Mouse (Mus musculus) layer of hippocampus, postnatal 25 days (tissue): Measurements from ENCODE around the gene Zzef1. TPM values are rescaled to one million over a fixed set of nuclear protein-coding genes. Genes with fewer than 3 reads are reported as not detected.
"Not testable (repeated sequence)": the region's sequence is repeated elsewhere in the genome, so short reads cannot be mapped to it uniquely, and the experiment has no call there.

Experiments used
- DNase-seq, 2 experiments: peaks; one replicate each; pipeline ENCODE4 v3.0.0; 2022; ENCODE audit warnings: mixed read lengths in 2 of 2, low spot score in 1 of 2; ENCODE audit errors: extremely low spot score in 1 of 2
- total RNA-seq, 2 experiments: library from RNA; stranded (reverse); gene quantifications; 2 replicates each; pipeline ENCODE4 v1.2.3; 2021

Zzef1 gene
- 10 to 100 TPM; 39.6 to 55.0 TPM for total RNA-seq

GRCm38 (mm10) chr11:72795455-72796295, at the start of gene Zzef1, which contains the start of gene Cyb5d2:
TSS of gene Zzef1 (plus strand) at chr11:72796226.
TSS of gene Cyb5d2 (minus strand) at chr11:72796142.
- peak; percentile 82 to 85 for DNase-seq

GRCm38 (mm10) chr11:72751956-72752355, 44.1 kb upstream of the Zzef1 start:
- no peak for DNase-seq

GRCm38 (mm10) chr11:72758316-72758715, 37.7 kb upstream of the Zzef1 start:
- no peak for DNase-seq

GRCm38 (mm10) chr11:72759581-72759980, 36.4 kb upstream of the Zzef1 start:
- DNase-seq, result no peak

DNA sequence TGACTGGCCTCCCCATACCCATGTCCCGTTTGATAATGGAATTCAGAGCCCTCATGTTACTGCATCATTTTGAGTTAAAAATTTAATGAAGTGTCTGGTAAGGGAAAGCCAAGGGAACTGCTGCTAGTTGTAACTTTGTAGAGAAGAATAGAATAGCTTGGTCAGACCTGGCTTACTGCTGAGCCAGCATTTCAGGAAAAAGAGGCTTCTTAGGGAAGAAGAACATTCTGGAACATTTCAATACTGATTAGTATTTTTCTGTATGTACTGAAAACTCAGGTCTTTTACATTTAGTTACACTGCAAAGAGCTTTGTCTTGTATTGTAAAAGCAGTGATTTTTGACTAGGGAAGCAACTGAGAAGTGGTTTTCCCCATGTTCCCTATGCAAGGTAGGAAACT, 35.2 kb upstream of the Zzef1 start:
- DNase-seq, result no peak

GRCm38 (mm10) chr11:72764270-72764669, 31.8 kb upstream of the Zzef1 start:
- DNase-seq, result no peak

DNA sequence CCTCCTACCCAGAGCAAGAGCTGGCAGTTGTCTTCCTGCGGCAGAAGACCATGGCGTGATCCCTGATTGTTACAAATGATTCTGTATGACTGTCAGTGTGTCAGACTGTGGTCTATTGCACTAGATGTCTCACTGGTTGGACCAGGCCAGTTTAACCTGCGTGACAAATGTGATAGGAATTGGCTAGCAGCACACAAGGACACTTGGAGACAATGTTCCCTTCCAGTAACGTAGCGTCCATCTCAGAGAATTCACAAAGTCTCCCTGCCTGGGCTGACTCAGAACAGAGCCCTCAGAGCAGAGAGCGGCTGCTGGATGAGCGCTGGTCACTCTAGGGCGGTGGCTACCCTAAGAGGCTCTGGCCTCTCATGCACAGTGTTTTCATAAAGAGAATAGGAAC, 28.3 kb upstream of the Zzef1 start:
- DNase-seq, result no peak

DNA sequence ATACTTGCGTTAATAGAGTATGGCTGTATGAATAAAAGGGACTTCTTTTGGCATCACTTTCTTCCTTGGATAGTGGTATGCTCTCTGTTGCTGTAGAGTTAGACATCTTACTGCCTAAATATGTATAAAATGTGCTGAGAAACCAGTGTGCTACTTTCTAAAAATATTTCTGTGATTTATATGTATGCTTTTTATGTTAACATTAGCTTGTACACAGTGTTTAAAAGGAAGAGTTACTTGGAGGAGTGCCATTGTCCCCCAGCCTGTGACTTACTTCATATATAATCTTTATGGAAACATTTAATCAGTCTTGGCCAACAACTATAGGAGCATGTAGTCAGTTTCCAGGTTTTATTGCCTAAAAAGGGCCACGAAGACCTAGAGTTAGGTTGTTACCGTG, 27.0 kb upstream of the Zzef1 start:
- DNase-seq, result no peak

GRCm38 (mm10) chr11:72770324-72770723, 25.7 kb upstream of the Zzef1 start:
- no peak for DNase-seq

GRCm38 (mm10) chr11:72770816-72771215, 25.2 kb upstream of the Zzef1 start:
- DNase-seq, result no peak

GRCm38 (mm10) chr11:72771461-72771860, 24.6 kb upstream of the Zzef1 start:
- DNase-seq, result no peak

GRCm38 (mm10) chr11:72772611-72773010, 23.4 kb upstream of the Zzef1 start:
- DNase-seq, result not testable (repeated sequence)

DNA sequence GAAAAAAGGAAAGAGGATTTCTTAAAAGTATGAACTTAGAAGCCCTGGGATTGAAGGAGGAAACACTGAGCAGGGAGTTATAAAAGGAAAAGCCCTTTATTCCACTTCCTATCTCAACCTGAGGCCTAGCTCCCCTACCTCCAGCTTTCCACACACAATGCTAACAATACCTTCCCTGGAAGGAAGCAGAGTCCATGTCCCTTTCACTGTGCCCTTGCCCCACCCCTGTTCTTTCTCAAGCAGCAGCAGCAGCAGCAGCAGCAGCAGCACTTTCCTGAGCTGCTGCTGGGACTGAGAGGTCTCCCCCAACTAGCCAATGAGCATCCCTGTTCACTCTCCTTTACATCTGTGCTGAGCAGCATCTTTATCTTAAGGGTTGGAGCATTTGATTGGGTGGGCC, 17.1 kb upstream of the Zzef1 start:
- DNase-seq, result no peak

DNA sequence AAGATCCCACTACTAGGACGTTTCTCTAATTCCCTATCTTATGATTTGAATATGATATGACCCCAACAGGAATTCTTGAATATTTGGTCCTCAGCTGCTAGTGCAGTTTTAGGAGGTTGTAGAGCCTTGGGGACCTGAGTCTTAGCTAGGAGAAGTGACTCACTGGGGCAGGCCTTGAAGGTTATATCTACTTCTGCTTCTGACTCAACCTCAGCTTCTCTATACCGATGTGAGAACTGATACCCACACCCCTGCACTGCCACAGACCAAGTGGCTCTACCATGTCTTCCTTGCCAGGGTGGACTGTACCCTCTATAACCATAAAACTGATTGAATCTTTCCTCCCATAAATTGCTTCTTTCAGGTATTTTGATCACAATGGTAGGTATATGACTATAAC, 13.9 kb upstream of the Zzef1 start:
- no peak for DNase-seq

DNA sequence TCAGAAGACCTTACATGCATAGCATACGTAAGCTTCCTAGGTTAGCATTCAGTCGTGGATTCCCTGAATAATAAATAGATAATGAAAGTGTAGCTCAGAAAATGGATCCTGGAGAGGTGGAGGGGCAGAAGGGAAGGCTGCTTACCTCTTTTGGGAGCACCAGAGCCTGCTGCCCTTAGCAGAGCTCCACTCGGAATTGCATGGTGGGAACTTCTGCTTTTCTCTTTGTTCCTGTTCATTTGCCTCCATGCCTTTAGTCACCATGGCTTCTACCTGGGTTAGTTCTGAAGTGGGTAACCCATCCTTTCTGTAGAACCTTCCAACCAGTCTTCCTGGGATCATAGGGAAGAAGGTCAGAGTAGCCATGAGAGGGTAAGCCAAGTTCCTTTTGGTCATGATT, 13.5 kb upstream of the Zzef1 start:
- no peak for DNase-seq

- DNase-seq, result no peak
Observed at GRCm38 (mm10) chr11:72792033-72792432, 4.0 kb upstream of the Zzef1 start.

DNA sequence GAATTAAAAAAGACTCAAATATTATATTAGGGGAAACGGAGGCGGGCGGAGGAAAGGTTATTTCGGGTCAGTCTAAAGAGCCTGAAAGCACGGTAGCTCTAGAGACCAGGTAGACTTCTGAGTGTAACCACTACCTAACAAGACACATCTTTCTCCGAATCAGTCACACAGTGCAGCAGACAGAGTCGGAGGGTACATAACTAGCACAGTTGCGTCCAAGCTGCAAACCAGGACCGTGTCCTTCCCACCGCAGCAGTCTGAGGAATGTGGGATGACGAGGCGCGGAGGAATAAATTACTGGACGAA, 924 bp upstream of the Zzef1 start:
- no peak for DNase-seq

DNA sequence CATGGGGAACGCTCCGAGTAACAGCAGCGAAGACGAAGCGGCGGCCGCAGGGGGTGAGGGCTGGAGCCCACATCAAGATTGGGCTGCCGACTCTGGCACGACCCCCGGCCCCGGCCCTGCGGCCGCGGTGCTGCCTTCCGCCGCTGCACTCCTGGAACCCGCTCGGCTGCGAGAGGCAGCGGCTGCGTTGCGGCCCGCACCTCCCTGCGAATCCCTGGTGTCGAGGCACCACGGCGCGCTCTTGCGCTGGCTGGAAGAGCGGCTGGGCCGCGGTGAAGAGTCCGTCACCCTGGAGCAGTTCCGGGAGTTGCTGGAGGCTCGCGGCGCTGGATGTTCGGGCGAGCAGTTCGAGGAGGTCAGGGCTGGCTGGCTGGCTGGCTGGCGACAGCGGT, 266 bp downstream of the Zzef1 start:
- no peak for DNase-seq

DNA sequence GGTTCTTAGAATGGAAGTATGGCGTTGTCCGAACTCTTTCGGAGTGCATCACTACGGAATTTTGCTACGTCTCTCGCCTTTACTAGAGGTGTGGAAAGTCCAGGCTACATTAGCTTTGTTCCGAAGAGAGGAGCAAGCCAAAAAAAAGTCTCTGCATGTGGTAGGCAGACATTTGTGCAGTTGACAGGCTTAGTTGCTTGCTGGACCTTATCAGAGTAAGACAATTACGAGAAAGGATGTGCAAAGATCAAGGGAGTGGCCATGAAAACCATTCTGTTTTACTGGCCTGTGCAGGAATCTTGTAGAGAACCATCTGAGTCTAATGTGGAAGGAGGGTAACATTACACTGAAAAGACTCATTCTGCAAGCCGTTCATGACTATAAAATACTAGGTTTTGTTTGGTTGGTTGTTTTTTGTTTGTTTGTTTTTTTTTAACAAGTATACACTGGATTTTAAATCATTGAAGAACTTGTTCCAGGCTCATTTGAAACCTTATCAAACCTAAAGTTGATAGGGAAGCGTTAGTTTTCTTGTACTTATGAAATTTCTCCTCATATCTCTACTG, 830 bp downstream of the Zzef1 start:
- DNase-seq, result no peak

- DNase-seq, result no peak
Observed at GRCm38 (mm10) chr11:72798112-72798511, 2.1 kb downstream of the Zzef1 start.

GRCm38 (mm10) chr11:72801182-72801581, 5.2 kb downstream of the Zzef1 start:
- no peak for DNase-seq

DNA sequence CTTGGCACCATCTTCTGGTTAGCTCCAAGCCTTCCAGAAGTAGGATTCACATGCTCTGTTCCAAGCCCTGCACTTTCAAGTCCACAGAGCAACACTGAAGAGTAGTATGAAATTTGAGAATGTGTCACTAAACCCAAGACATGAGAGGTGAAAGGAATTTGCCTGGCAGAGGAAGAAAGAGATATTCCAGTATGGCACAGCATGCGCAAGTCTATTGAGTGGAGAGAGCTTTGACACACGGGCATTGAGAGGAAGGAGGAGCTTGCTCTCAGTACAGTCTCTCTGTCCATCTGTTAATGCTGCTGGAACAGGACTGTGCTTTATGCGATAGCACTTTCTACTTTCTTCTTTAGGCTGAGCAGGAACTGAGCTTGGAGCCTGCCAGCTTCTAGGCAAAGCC, 7.0 kb downstream of the Zzef1 start:
- DNase-seq, result no peak
